Mouse (Mus musculus) ovary, postnatal 36 days (tissue): ENCODE results near the gene Dnmt3a.

Experiments
- DNase-seq: peaks from one replicate; pipeline ENCODE4 v3.0.0; 2022; ENCODE audit warnings: low spot score, mixed read lengths

Gene Dnmt3a

DNA sequence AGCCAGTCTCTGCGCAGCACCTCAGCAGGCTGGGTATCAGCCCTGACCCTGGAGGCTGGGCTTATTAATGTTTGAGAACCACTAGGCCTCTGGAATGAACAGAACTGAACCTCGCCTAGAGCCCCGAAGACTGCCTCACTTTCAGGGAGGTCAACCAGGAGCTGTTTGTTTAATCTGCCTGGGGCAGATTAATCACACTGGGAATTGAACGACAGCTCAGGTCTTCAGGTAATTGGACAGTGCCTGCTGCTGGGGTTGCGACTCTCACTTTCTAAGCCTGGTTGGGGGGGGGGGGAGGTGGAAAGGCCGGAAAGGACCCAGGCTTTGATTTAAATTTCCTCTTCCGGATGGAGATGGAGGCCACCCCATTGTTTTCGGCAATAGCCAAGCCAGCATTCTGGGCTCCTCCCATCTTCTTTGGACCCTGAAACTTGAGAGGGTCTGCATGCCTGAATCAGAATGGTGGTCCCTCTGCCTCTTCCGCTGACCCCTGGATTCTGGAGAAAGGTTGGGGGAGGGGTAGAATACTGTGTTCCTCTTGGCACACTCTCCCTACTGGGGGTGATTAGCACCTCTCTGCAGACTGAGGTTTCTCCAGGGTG, 79.2 kb downstream of the Dnmt3a start:
- no peak for DNase-seq

DNA sequence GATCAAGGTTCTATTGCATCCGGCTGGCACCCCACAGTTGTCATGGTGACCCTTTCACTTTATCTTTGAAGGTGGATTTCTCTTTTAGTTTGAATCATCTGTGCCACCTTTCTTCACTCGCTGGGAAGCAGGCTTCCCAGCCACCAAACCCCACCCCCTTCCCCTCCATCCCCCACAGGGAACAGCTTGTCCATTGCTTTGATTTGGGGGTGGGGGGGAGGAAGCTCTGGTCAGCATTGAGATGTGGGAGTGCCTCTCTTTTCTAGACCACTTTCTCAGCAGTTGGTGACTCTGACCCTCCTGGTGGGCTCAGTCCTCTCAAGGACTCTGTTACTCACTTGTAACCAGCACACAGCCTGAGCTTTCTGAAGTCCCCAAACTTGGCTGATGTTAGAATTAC, 80.8 kb downstream of the Dnmt3a start:
- DNase-seq, result no peak

DNA sequence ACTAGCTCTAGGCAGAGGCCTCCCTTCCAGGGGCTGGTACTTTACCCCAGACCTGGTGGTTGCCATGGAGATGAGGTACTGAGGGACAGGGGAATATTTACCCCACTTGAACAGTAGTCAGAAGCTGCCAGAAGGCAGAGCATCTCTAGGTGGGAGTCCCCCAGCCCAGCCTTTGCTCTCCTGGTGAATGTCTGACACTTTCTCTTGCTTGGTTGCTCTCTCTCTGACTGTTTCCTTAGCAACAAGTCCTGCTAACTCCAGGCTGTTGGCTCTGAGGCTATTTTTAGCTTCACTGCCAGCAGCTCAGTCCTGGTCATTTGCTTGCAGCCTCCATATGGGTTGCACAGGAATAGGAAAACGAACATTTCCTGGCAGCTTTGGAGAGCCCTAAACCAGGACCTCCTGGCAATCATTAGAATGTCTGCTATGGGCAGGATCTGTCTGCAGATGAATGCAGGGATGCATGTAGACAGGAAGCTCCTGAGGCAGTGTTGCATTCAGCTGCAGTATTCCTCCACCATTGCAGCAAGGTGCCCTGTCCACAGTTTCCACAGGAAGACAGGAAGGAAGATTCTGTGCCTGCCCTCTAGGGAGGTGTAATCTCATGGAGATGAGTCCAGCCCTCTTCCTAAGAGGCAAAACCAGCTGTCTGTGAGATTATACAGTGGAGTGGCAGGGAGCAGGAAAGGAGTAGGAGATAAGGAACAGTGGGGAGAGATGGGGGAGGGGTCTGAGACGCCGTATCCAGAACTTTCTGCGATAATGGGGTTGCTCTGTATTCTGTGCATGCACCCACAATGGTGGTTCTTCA, 81.9 kb downstream of the Dnmt3a start:
- no peak for DNase-seq

DNA sequence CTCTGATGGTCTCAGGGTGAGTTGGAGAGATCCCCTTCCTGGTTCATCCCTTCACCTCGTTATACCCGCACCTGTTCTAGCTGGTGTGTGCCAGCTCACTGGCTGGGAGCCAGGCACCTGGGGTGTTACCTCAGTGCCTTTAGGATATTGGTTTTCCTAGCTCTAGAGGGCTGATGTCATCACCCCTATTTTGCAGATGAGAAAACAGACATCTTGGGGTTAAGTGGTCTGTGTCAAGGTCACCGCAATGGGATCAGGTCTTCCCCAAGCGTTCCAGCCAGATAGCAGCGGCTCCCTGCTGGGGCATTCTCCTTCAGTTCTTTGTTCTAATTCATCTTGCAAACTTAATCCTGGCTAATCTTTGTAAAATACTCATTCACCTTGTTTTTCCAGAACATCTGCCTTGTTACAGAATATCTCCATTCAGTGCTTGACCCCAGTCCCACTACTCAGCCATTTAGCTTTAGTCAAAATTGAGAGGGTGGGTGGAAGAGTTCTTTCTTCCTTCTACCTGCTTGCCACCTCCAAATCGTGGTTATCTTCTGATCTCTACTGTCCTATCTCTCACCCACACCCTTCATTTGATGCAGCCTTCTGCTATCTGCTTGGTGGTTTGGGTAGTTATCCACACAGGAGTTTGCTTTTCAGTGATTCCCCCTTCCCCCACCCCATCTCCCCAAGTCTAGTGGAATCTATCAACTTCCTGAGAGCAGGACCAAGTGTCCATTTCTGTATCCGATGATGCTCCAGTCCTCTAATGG, 84.2 kb downstream of the Dnmt3a start:
- DNase-seq, result no peak

- DNase-seq, result peak; percentile 51
Measured at GRCm38 (mm10) chr12:3890753-3891751, 85.2 kb downstream of the Dnmt3a start.

- DNase-seq, result no peak
Measured at GRCm38 (mm10) chr12:3891779-3892239, 86.0 kb downstream of the Dnmt3a start.

DNA sequence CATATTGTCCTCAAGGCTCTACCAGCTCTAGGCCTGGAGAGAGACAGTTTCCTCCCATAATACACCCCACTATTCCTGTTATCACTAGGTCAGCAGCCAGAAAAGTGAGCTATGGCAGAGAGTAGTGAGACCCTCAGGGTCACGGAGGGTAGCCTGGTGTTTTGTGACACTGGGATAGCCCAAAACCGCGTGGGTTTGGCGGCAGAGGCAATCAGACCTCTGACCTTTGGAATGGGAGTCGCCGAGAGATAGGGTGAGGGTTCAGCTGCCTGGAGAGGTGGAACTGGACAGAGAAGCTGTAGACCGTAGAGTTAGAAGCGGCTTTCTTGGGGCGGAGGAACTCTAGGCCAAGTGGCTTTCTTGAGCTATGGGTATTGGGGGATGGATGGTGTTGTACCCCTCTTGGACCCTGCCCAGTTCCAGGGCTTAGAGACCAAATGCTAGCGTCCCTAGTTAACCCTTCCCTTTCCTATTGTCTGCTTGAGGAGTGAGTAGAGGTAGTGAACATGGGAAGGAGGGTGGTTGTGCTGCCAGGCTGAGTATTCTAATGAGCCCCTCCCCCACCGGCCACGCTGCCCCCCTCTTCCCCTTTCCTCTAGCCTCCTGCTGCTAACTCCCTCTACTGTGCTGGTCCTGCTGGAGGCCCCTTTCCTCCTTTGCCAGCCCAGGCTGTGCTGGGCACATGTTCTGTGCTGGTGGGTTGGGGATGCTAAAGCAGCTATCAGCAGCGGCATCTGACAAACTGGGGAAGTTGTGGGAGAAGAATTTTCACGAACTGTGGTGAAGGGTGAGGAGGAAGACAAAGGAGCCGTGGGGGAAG, 86.6 kb downstream of the Dnmt3a start:
- no peak for DNase-seq

- DNase-seq, result no peak
Measured at GRCm38 (mm10) chr12:3893335-3893734, 87.5 kb downstream of the Dnmt3a start.

- DNase-seq, result no peak
Measured at GRCm38 (mm10) chr12:3894525-3894924, 88.7 kb downstream of the Dnmt3a start.

DNA sequence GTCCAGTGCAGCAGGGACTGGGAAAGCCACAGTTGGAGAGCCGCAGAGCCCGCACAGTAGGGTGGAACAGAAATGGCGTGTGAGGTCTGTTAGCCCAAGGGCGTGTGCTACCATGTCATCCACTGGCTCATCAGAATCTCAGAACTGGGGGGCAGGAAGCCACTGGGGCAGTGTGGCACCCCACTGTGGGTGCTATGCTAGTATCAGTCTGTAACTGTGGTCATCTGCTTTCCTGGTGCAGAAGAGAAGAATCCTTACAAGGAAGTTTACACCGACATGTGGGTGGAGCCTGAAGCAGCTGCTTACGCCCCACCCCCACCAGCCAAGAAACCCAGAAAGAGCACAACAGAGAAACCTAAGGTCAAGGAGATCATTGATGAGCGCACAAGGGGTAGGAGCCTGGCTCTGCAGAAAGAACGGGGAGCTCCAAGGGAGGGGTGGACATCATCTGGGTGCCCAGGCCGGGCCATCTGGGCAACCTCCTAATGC, 91.3 kb downstream of the Dnmt3a start:
- DNase-seq, result no peak

- DNase-seq, result no peak
Measured at GRCm38 (mm10) chr12:3898811-3899210, 93.0 kb downstream of the Dnmt3a start.

GRCm38 (mm10) chr12:3905436-3905835, 99.6 kb downstream of the Dnmt3a start:
- no peak for DNase-seq

GRCm38 (mm10) chr12:3906308-3906707, 100.5 kb downstream of the Dnmt3a start:
- DNase-seq, result no peak

- no peak for DNase-seq
Measured at GRCm38 (mm10) chr12:3907008-3907407, 101.2 kb downstream of the Dnmt3a start.

DNA sequence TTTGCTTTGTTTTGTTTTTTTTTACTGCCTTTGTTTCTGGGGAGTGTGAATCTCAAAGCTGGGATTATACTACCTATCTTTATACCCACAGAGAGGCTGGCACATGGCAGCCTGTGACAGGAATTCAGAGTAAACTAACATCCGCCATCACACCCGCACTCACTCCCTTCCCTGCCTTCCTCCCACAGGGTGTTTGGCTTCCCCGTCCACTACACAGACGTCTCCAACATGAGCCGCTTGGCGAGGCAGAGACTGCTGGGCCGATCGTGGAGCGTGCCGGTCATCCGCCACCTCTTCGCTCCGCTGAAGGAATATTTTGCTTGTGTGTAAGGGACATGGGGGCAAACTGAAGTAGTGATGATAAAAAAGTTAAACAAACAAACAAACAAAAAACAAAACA, 101.6 kb downstream of the Dnmt3a start:
- no peak for DNase-seq

- no peak for DNase-seq
Measured at GRCm38 (mm10) chr12:3910466-3911093, 104.8 kb downstream of the Dnmt3a start.

- DNase-seq, result no peak
Measured at GRCm38 (mm10) chr12:3911831-3912348, 106.1 kb downstream of the Dnmt3a start.

DNA sequence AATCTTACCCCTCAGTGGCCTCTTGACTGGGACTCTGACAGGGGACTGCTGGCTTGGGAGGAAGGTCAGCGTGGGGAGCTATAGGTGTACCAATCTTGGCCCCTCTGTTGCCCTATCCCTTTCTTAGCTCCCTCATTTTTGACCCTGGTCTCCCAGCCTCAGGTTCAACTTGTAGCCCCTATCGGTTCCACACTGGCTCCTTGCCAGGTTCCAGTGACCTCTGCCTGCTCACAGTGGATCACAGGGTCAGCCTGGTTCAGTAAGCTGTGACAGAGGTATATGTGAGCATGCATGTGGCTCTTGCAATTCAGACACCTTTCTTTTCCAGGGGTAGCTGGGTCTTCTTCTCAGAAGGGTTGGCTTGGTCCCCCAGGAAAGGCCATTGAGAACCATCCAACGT, 110.0 kb downstream of the Dnmt3a start:
- DNase-seq, result no peak

DNA sequence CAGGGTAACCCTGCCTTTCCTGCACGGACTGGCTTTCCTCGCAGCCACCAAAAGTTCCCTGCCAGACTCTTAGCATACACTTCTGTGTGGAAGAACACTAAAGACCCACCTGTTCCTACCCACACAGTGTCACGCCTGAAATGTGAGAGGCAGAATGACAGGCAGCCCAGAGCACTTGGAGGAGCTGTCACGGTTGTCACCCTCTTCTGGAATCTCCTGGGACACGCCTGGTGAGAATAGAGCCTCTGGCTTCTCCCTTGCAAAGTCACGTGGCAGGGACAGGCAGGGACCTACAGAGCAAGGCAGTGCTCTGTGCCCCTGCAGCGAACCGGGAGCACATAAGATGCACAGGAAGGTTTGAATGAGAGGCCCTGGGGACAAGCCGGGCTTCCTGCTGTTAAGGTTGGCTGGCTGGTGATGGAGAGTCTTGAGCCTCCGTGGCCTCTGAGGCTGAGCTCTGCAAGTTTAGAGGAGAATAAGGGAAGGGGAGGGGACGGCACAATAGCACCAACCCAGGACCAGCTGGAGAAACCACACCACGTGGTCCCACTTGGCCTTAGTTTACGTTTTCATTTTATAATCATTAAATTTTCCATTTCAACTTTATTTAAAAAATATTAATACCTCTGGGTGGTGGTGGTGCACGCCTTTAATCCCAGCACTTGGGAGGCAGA, 112.0 kb downstream of the Dnmt3a start:
- no peak for DNase-seq
